Mouse (Mus musculus): ENCODE measurements around the gene Fam118a.
"Not testable (repeated sequence)": the region's sequence is repeated elsewhere in the genome, so short reads cannot be mapped to it uniquely, and the experiment has no call there.

DNA sequence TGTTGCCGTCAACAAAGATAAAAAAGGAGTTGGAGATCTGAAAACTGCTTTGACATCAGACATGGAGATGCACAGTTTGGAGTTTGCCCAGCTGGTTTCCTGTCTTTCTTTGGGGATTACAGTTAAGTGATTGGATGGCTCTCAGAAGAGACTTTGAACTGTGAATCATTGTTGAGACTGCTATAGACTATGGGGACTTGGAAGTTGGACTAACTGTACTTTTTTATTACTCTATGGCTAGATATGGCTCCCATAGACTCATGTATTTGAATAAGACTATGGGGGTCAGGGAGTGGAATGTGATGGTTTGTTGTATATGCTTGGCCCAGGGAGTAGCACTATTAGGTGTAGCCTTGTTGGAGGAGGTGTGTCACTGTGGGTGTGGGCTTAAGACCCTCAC is 1.9 kb downstream of the Fam118a start:
- not testable (repeated sequence) for TF ChIP-seq POLR2A (IDR thresholded peaks at IDR 0.05; ENCODE audit: low read depth, low read length); CTCF (IDR thresholded peaks at IDR 0.05; ENCODE audit: extremely low read depth, insufficient read length, insufficient replicate concordance, low read depth, low read length)

Measured in small intestine, adult 2 months (tissue).